Mouse (Mus musculus) kidney, postnatal 25 days (tissue): ENCODE results near the gene Cdhr4.

Experiments
- DNase-seq, 2 experiments: peaks; one replicate each; pipeline ENCODE4 v3.0.0; 2021; ENCODE audit warnings: mixed read lengths in 2 of 2

Cdhr4 gene

DNA sequence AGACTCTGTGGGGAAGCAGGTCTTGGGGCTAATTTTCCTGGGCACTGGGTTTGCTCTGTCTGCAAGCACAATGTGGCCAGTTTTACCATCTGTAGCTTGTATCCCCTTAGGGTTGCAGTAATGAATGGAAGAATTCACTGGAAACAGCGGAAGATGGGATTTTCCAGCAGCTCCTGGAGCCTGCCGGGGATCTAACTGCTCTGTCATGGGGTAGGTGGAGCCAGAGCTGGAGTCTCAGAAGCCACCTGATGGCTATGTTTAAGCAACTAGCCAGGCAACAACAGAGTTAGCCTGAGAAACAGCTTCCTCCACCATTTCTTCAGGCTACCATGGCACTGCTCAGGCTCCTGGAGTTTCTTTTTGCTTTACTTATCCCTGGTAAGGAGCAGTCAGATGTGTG is at the start of gene Cdhr4:
TSS of gene Cdhr4 (plus strand) at position 301 of the 400 bp plus-strand sequence.
- no peak for DNase-seq

DNA sequence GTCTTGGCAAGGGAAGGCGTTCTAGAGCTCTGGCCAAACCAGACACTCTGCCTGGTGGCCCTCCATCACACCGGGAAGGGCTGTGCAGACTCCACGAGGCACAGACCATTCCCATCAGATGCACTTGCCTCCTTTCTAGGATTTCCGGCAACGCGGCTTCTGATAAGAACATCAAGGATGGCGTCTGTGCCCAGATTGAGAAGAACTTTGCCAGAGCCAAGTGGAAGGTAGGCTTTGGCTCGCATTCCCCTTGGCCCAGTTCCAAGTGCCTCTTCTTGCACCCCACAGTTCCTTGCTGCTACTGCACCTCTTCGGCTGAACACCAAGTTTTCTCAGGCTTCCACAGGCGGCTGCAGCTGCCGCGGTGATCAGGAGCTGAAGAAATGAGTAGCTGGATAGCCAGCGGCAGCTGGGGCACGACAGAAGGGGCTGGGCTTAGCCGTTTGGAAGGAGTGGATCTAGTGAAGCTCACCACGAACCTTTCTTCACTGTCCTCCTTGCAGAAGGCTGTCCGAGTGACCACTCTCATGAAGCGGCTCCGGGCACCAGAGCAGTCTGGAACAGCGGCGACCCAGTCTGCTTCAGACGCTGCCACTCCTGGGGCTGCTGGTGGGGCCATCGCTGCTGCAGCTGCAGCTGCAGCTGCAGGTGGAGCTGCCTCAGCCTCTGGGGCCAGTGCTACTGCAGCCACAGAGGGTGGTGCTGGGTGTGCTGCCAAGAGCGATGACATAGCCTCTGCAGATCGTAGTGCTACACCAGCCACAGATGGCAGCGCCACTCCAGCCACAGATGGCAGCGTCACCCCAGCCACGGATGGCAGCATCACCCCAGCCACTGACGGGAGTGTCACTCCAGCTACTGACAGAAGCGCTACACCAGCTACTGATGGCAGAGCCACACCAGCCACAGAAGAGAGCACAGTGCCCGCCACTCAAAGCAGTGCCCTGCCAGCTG is 44.8 kb upstream of the Cdhr4 start:
- no peak for DNase-seq

DNA sequence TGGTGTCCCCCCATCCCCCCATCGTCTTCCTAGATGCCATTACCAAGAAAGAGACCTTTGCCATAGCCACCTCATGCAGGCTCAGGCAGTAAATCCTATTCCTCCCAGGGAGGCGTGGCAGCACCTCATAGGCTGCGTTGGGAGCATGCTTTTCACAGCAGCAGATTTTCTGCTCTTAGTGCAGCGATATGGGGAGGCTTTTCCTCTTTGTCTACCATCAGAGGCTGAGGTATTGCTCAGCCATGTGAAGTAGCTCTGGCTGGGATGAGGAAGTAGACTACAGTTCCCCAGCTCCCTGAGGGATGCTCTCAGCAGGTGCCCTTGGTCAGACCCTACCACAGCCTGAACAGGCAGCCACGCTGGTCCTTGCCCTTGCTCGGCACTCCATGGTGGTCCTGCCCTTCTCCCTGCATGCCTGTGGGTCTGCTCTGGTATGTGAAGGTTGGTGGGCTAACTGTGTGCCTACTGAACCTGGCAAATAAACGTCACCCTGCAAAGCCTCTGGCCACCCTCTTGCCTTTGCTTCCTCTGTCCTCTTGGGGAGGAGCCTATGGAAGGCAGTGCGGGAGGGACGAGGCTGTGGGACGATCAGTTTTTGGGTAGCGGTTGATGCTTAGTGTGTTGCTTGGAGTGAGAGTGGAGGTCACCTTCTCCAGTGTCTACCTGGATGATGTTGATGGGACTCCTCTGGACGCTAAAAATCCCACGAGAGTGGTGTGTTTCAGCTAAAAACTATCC is 42.9 kb upstream of the Cdhr4 start:
- no peak for DNase-seq

DNA sequence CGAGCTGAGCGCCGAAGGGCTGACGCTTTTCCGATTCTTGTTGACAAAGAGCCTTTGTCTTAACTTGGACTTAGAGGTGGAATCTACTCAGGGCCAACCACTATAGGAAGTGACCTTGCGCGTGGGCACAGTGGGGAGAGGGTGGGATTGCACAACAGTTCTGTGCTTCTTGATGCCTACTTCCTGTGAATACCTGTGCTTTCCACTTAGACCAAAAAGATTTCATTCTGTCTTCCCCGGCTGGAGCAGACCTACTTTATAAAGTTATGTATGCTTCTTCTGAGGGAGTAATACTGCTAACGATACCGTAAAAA is 42.4 kb upstream of the Cdhr4 start, which contains the start of gene Traip:
TSS of gene Traip (plus strand) at position 215 of the 314 bp plus-strand sequence.
- DNase-seq, result no peak

DNA sequence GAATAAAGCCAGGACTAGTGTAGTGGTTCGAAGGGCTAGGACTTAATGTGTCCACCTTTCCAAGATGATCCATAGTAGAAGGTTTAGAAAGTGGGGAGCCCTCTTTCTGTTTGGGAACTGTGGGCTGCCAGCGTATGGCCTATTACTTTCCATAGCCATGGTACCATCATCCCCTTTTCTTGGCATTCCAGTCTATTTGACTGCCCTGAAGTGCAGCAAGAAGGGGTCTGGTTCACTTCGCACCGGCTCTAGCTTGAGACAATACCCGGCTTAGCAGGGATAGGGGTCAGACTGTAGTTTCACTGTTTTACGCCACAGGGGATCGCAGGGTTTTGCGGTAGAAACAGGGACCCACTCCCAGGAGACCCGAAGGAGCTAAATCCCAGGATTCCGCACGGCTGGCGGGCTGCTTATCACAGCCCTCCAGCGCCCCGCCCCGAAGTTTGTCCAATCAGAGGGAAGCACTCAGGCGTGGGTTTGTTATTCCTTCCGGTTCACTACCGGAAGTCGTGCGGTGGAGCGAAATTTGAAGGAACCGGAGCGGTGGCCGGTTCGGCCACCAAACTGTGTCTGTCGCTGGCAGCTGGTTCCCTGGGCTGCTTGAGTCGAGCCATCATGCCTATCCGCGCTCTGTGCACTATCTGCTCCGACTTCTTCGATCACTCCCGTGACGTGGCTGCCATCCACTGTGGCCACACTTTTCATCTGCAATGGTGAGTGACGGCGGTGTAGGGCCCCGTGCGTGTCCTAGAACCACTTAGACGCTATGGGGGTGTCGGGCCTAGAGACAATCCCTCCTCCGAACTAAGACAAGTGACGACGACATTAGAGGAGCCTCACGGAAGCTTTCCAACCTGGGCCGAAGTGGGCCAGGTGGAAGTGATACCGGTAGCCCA is 41.6 kb upstream of the Cdhr4 start:
- peak; percentile 96 to 97 for DNase-seq

DNA sequence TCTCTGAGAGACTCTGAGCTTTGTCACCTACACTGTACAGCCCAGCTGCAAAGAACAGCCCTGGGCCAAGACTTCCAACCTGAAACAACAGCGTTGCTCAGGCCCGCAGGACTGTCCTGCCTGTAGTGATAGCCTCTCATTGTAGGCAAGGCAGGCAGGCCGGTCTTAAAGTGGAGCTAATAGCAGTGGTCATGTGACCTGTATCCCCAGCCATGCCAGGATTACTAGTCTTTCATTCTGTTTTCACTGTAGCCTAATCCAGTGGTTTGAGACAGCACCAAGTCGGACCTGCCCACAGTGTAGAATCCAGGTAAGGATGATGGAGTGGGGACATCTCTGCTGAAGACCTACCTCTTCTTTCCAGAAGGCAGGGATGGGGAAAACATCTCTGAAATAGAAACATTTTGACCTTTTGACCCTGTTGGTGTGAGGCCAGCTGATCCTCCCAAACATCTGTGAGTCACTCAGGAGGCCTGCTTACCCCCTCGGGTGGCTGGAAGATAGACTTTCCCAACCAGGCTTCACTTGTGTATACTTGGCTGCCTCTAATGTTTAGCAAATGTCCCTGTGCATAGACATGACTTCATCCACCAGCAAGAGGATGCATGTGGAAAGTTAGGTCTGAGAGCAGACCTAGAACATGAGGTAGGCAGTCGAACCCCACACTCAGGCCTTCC is 36.5 kb upstream of the Cdhr4 start:
- DNase-seq, result no peak

DNA sequence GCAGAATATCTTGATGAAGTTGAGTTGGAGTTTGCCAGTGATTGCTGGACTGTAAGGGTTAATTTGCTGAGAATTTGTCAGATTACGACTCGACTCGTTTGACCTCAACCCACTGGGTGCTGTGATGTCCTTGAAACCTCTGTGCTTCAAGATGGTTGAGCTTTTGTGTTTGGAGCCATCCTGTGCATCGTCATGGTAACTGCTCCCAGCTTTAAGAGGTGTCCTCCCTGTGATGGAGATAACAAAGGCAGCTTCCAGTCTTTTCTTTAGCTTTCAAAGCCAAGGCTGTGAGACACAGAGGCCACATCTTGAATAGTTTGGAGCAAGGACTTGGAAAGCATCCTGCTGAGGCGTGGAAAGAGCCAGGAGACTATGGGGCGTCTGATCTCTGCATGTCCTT is 35.2 kb upstream of the Cdhr4 start:
- DNase-seq, result no peak

DNA sequence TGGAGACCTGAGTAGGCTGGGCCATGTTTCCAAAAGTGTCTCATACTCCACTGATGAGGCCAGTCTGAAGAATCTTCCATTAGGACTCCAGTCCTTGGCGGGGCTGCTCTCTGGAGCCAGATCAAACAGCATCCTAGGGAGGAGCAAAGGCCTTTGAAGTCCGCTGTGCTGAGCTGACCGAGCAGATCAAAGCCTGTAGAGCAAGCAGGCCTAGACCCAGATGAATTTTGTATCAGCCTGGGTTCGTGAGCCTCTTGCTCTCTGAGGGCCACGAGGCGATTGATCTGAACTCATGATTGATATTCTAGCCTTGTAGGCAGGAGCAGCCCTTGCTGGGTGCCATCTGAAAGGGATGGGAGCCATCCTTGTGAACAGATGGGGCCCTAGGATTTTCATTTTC is 32.4 kb upstream of the Cdhr4 start:
- no peak for DNase-seq

DNA sequence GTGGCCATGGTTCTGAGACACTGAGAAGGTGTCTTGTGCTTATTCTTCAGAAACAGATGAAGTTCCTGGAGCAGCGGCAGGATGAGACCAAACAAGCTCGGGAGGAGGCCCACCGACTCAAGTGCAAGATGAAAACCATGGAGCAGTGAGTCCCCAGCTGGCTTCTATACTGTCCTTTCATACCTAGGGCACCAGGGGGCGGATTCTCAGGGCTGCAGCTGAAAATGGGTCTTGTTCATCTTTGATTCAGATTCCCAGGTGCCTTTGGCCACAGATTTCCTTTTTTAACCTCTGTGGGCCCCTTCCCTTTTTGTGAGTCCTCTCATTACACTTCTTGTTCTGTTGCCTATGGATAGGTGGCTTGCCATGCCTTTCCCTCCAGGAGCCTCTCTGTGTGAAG is 31.4 kb upstream of the Cdhr4 start:
- DNase-seq, result no peak

DNA sequence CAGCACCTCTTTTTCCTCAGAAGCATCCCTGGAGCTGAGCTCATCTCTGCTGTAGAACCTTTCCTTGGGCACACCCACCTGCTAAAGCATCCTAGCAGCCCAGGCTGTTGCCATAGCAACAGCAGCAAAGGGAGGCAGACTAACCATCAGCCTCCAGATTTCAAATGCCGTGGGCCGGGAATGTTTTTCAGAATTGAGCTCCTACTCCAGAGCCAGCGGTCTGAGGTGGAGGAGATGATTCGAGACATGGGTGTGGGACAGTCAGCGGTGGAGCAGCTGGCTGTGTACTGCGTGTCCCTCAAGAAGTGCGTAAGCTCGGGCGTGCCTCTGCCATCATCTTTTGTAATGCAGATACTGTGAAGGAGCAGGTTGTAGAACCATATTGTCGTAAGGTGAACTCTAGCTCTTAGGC is 30.9 kb upstream of the Cdhr4 start:
- no peak for DNase-seq

DNA sequence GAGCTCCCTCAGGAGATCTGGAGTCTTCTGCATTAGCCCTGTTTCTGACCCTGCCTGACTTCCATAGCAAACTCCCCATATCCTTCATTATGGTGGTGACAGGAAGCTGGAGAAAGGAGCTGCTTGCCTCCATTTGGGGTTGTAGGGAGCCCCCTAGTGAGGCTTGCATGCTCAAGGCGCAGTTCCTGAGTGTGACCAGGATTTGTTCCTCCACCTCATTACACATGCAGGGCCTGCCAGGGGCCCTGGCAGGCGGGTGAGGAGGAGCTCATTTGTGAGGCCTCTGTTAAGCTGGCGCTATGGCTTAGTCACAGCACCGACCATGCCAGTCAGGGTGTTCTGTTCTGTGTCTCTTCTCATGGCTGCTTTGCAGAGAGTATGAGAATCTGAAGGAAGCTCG is 30.4 kb upstream of the Cdhr4 start:
- DNase-seq, result no peak

DNA sequence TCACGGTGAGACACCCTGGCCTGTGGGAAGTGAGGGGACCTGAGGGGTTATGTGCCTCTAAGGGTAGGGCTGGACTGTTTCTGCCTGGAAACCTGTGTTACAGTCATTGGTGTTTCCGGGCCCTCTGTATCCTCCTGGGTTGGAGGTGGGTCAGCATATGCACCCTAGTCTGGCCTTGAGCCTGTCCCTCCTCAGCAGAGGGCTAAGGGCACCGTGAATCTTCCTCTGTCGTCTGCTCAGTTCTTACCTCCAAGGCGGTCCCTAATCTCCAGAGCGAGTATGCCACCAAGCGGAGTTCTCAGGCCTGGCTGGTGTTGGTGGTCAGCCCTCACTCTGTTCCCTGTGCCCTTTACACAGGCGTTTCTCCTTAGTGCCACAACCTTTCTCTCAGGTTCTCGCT is 29.4 kb upstream of the Cdhr4 start:
- DNase-seq, result no peak

DNA sequence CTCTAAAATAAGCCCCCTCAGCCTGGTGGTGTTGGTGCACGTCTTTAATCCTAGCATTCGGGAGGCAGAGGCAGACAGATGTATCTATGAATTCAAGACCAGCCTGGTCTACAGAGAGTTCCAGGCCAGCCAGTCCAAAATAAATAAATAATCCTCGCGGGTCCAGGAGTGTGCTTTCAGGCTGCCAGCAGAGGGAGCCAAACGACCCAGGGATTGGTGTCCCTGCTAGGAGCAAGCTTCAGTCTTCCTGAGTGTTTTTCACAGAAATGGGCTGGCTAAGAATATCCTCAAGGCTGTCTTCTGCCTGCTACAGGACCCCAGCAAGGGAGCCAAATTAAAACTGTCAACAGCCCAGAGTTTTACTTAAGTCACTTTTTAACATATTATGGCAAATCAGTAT is 28.6 kb upstream of the Cdhr4 start:
- DNase-seq, result peak; percentile 88 to 93

DNA sequence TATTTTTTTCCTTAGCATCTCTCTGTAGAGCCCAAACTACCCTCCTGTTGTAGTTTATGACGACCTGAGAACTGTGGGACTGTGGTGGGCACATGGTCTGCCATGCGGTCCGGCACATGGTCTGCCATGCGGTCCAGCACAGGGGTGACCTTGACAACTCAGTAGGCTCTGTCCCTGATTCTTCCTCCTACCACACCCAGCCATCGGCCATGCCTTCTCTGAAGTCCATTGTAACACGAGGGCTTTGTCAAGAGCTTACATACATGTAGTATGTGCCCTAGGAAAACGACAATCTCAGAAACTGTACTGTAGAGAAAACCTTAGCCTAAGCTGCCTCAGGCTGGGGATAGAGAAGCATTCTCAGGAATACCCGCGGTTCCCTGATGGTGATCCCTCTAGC is 27.6 kb upstream of the Cdhr4 start:
- DNase-seq, result no peak

DNA sequence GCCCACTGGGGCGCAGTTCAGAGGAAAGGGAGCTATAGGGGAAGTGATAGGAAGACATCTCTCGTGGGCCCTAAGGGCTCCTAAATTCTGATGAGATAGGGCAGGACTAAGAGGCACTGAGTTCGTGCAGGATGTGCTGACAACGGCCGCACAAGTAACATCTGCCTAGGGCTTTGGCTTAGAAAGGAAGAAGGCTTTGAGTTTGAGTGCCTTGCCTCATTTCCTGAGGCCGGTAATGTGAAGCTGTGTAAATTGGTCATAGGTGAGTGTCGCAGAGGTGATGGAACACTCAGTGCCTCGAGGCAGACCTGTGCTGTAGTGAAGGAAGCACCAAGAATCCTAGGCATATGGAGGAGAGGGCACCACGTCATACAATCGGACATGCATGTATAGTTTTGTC is 25.6 kb upstream of the Cdhr4 start:
- DNase-seq, result no peak

DNA sequence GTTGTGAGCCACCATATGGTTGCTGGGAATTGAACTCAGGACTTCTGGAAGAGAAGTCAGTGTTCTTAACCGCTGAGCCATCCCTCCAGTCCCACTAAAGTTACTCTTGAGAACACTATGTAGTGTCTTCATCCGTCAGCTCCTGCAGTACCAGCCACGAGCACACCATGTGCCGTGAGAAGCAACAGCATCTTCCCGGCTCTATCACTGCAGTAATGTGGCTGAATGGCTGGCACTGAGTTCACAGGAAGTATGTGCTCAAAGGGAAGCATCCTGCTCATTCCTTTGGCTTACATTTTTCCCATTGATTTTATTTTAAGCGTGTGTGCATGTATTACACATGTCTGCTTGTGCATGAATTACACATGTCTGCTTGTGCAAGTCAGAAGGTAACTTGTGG is 24.9 kb upstream of the Cdhr4 start:
- DNase-seq, result peak in 1 of 2 experiments; percentile 55

DNA sequence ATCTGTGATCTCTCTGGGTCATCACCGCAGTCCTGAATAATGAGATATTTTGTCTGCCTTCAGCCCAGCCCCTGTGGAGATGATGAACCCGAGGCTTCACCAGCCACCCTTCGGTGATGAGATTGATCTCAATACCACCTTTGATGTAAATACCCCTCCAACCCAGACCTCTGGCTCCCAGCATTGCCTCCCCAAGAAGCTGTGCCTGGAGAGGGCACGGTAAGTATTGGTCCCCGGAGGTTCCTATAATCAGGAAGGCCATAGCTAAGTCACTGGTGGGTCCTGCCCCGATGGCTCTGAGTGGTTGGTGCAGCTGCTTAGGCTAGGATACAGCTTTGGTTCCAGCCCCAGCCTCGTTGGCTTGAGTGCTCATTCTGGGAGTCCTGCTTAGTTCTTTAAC is 23.8 kb upstream of the Cdhr4 start:
- no peak for DNase-seq

DNA sequence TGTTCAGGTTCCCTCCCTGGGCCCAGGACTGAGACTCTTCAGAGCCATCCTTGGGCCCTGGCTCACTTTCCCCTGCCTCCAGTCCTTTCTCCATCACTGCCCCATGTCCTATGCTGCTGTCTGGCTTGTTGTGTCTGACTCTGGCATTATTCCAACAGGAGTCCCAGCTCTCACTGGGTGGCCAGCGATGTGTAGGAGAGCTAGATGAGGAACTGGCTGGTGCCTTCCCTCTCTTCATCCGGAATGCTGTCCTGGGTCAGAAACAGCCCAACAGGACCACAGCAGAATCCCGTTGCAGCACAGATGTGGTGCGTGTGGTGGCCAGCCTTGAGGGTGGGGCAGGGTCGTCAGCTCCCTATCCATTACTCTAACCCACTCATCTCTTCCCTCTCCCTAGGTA is 22.0 kb upstream of the Cdhr4 start:
- no peak for DNase-seq

DNA sequence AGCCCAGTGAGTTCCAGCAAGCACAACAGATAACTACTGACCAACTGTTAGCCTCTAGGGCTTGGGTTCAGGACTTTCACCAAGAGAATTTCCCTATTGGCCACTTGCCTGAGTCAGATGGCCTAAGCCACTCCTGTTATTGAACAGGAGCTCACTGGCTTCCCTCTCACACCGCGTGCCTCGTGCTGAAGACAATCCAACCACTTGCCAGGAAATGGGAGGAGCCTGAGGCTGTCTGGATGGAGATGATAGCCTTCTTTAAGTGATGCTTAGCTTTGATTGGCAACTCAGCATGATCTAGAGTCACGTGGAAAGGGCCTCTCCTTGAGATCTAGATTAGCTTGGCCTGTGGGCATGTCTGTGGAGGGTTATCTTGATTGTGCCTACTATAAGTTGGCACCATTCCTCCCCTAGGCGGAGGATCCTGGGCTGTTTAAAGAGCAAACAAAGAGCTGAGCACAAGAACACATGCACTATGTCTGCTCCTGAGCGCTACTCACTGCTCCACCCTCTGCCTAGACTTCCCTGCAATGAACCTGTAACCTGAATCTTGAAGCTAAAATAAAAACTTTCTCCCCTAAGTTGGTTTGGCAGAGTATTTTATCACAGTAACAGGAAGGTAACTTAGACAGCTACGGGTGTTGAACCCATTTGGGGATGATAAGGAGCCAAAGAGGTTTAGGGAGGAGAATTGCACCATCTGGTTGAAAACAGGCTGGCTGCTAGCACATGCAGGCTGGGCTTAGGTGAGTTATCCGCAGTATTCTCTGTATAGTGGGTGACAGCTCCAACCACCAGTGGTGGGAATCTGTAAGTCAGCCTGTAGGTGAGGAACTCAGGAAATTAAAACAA is 20.4 kb upstream of the Cdhr4 start:
- no peak for DNase-seq

DNA sequence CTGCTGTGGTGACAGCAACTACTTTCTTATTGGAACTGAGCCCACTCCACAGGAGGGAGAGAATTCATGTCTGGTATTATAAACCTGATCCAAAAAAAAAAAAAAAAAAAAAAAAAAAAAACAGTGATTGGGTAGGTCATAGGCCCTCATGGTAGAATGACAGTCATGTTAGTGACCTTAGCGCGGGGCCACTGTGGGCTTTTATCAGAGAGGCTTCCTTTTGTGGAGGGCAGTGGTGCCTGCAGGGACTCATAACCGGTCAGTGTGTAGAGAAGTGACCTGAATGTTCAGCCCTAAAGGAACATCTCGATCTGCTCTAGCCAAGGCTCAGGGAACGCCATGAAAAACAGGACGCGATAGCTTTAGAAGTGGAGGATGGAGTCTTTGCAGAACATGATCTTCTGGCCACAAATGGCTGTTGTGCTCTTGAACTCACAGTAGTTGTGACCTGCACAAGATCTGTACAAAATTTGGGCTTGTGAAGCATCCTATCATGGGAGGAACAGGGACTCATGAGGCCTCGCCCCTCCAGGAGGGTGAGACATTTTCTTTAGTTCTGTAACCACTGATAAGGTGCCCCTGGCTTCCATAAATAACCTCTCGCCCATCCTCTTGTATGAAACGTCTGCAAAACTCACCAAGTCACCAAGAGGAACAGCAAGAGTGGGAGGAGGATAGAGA is 17.7 kb upstream of the Cdhr4 start:
- DNase-seq, result no peak
